Mouse (Mus musculus) B cell, adult 62 days (primary cell): ENCODE measurements around the gene Rasal2. TPM values are rescaled to one million over a fixed set of nuclear protein-coding genes. Genes with fewer than 3 reads are reported as not detected.

Experiments
- total RNA-seq: library from RNA; stranded (reverse); gene quantifications from 4 replicates; pipeline ENCODE4 v1.2.4, GENCODE M21; 2023

Gene Rasal2
- 0.50 to 0.85 TPM (median 0.69 TPM) in 4 replicates for total RNA-seq

GRCm38 (mm10) chr1:157412454-157413369, at the start of gene Rasal2:
Rasal2 (minus strand) TSS chr1:157412595.

DNA sequence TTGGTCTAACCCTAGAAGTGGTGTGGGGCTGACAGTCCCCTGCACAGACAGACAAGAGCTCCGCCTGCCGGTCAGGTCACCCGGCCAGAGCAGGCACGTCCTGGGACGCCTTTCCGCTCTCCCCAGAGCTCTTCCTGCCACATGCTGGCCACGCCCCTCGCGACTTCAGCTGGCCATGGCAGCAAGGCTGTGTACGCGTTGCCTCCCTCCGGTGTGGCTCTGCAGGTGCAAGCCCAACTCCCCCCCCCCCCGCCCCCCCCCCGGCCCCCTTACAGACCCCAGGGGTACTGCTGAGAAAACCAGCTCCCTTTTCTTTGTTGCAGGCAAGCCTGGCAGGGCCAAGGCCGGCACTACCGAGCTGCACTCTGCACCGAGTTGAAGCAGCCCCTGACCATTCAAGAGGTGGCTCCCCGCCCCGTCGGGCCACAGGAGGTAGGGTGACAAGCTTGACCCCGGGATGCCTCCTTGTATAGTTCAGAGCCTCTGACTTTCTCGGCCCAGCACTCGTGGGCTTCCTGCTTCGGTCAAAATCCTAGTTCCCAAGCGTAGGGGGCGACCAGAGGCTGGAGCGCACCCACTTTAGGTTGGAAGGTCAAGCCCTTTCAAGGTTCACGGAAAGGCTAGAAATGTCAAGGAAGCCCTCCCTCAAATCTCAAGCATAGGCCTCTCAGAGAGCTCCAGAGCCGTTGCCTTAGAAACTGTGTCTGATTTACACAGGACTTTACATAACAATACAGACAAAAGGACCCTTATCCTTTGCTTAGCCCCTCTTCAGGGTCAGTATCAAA, 46.2 kb upstream of the Rasal2 start, which contains the start of gene Cryzl2:
Gene Cryzl2, plus strand, starts transcription at position 157 of the 788 bp plus-strand sequence.

GRCm38 (mm10) chr1:157108580-157108979, 303.8 kb downstream of the Rasal2 start, which contains the start of gene Tex35:
Tex35 (minus strand) TSS chr1:157108680.

Other genes with a start within 250 kb of the Rasal2 start
- gene Cryzl2, start 46.0 kb upstream of the Rasal2 start, total RNA-seq: 3.3 to 4.8 TPM (median 4.1 TPM) in 4 replicates
- 0.82 to 1.5 TPM (median 1.1 TPM) in 4 replicates for gene Sec16b, start 94.1 kb upstream of the Rasal2 start, total RNA-seq